Mouse (Mus musculus) hindbrain, embryonic 14.5 days (tissue): ENCODE results near the gene Garnl3. TPM values are rescaled to one million over a fixed set of nuclear protein-coding genes. Genes with fewer than 3 reads are reported as not detected.

Experiments used
- ATAC-seq: fragments of 200-750 bp; cut with Nextera tagmentation; 2 replicates; pipeline ENCODE4 v1.8.0; 2017; ENCODE audit warnings: moderate number of reproducible peaks, mild to moderate bottlenecking, moderate TSS enrichment, moderate library complexity; ENCODE audit not compliant: low FRiP score
- DNase-seq: peaks from one replicate; pipeline ENCODE4 v3.0.0-alpha.2; 2015; ENCODE audit warnings: low spot score
- H3K27ac ChIP-seq: fragments of 300-500 bp; sonication (generic); 2 replicates; pipeline ENCODE4 v1.5.1; 2014; ENCODE audit warnings: mild to moderate bottlenecking, moderate library complexity
- H3K27me3 ChIP-seq: fragments of 300-500 bp; sonication (generic); 2 replicates; pipeline ENCODE4 v1.6.1; 2014; ENCODE audit warnings: mild to moderate bottlenecking, low read length, mixed read lengths; ENCODE audit not compliant: control insufficient read depth, insufficient read depth
- H3K36me3 ChIP-seq: fragments of 300-500 bp; sonication (generic); replicated peaks from 2 replicates; pipeline ENCODE4 v1.6.1; 2014; ENCODE audit not compliant: control insufficient read depth, insufficient read depth
- H3K4me1 ChIP-seq: fragments of 300-500 bp; sonication (generic); replicated peaks from 2 replicates; pipeline ENCODE4 v1.6.1; 2014; ENCODE audit warnings: antibody characterized with exemption, low read length, mixed read lengths; ENCODE audit not compliant: control insufficient read depth, insufficient read depth
- H3K4me2 ChIP-seq: fragments of 300-500 bp; sonication (generic); replicated peaks from 2 replicates; pipeline ENCODE4 v1.6.1; 2014; ENCODE audit warnings: mild to moderate bottlenecking, moderate library complexity
- H3K4me3 ChIP-seq: fragments of 300-500 bp; sonication (generic); replicated peaks from 2 replicates; pipeline ENCODE4 v1.5.1; 2014; ENCODE audit warnings: mild to moderate bottlenecking, low read length
- H3K9ac ChIP-seq: fragments of 300-500 bp; sonication (generic); 2 replicates; pipeline ENCODE4 v1.6.1; 2014
- H3K9me3 ChIP-seq: fragments of 300-500 bp; sonication (generic); 2 replicates; pipeline ENCODE4 v1.6.1; 2016; ENCODE audit warnings: low read length; ENCODE audit not compliant: control insufficient read depth
- WGBS: fragments of 180-500 bp; shearing (Covaris S2); extraction: QIAGEN DNeasy Blood & Tissue Kit; methylation state at CpG from one replicate; pipeline ENCODE4 v1.1.7; 2014; 5-methylcytosine and 5-hydroxymethylcytosine counted together
- polyA plus RNA-seq: library from polyadenylated mRNA; unstranded; fragments of >200 nt; fragmentation: Nextera tagmentation; extraction: Ambion mirVana; gene quantifications from 2 replicates; pipeline ENCODE4 v1.2.1, GENCODE M21; 2014

Garnl3 gene
- polyA plus RNA-seq, 1 experiment from 2014 or later, result 67.5 TPM

DNA sequence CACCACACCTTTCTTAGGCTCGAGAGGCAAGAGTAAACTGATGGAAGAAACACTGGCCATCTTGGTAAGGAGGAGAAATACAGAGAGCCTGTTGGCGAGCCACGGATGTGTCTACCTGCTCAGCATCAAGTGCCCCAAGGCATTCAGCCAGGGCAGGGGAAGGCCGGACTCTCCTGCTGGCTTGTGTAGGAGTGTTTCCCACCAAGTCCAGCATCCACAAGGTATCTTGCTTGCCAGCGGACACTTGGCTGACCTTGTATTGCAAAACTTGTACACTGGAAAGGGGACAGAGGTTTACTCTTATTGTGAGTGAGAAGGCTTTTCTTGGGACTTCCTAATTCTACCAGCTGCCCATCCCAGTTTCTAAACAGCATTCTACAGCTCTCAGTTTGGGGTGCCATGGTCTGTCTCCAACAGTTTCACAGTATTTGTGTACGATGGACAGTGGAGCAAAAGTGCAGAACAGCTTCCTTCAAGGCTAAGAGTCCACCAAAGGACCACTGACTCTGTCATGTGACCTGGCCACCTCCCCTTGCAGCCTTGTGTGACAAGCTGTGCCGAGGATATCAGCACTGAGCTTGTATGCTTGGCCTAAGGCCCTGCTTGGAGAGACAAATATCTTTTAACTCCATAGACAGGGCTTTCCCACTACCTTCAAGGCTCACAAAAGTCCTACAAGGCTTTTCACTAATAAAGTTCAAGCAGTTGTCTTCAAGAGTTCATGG, 3.5 kb upstream of the Garnl3 start:
- Histone ChIP-seq H3K27ac (no peak overlapping the region), H3K4me3 (no peak overlapping the region), H3K27me3 (no peaks in the 10 kb centered on the region), H3K4me2 (no peak overlapping the region), H3K9me3 (no peaks in the 10 kb centered on the region), H3K9ac (no peak overlapping the region), H3K36me3 (peaks cover 32% of the 10 kb centered on the region), H3K4me1 (no peaks in the 10 kb centered on the region)
- DNase-seq (no peak), ATAC-seq (no peak)
- WGBS, result 84% methylated on average over 7 of the region's 7 CpGs

DNA sequence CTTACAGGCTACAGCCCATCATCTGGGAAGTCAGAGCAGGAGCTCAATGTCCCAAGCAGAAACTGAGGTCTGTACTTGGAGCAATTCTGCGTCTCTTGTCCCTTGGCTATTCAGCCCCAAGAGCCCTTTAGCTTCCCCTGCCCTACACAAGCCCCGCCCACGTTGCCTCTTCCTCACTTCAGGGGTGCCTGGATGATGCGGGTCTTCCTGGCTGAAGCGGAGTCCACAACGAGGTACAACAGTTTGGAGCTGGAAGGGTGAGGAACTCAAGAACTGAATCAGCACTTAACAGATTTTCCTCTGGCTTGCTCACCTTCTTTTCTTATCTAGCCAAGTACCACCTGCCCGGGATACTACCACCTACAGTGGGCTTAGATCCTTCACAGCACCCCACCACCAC, 852 bp upstream of the Garnl3 start:
- ATAC-seq (no peak), DNase-seq (no peak)
- 3% methylated on average over 7 of the region's 7 CpGs for WGBS

DNA sequence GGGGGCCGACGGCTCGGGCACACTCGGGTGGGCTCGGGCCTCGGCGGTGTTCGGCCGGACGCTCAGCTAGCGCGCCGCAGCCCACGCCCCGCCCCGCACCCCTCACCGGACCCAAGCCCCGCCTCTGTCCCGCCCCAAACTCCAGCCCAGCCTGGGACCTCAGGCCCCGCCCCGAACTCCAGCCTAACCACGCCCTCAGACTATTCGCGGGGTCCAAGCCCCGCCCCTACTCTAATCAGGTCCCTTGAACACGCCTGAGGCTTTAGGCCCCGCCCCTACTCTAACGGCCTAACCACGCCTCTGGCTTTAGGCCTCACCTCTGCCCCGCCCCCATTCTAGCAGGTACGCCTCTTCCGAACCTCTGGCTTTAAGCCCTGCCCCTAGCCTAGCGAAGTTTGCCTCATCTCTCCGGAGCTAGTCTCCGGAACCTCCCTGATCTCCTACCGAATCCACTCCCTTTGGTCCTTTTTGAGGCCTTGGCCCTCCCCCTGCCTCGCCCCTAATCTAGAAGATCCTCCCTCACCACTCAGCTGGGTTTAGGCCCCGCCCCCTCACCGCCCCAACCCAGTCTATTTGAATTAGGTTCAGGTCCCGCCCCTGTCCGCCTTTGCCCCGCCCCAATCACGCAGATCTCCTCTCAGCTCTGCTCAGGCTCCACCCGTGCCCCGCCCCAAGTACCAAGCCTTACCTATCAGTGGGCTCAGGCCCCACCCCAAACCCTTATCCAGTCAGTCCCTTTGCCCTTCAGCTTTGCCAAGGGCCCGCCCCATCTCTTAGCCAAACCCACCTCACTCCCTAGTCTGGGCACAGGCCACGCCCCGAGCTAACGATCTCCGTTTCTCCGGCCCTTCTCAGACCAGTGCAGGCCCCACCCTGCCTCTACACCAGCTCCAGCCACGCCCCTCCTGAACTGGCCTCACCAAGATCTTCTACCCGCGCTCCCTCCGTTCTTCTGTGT, 649 bp downstream of the Garnl3 start:
- peak overlapping the region; percentile 78 for H3K9ac ChIP-seq
- H3K27ac ChIP-seq, result no peak overlapping the region
- H3K4me2 ChIP-seq, result peak overlapping the region; percentile 99
- H3K9me3 ChIP-seq, result no peaks in the 10 kb centered on the region
- WGBS, result under 1% methylated on average over 54 of the region's 55 CpGs
- H3K4me1 ChIP-seq, result peaks cover 7% of the 10 kb centered on the region; the same call in 1 of the 2 replicates
- H3K27me3 ChIP-seq, result 0 out of 2 replicates have a peak, but pooled peaks cover 6% of the 10 kb centered on the region
- peak overlapping the region; percentile 78 for H3K4me3 ChIP-seq
- peak; percentile 90 for ATAC-seq
- DNase-seq, result peak; percentile 87
- peaks cover 8% of the 10 kb centered on the region; the same call in 1 of the 2 replicates for H3K36me3 ChIP-seq

More for the DNA sequence above, 852 bp upstream of the Garnl3 start:
- H3K9me3 ChIP-seq, result no peaks in the 10 kb centered on the region
- H3K27me3 ChIP-seq, result 0 out of 2 replicates have a peak, but pooled peaks cover 6% of the 10 kb centered on the region
- peaks cover 21% of the 10 kb centered on the region for H3K36me3 ChIP-seq
- peaks cover 7% of the 10 kb centered on the region; the same call in 1 of the 2 replicates for H3K4me1 ChIP-seq
- H3K27ac ChIP-seq, result no peak overlapping the region
- no peak overlapping the region for H3K9ac ChIP-seq
- no peak overlapping the region for H3K4me3 ChIP-seq
- H3K4me2 ChIP-seq, result no peak overlapping the region

DNA sequence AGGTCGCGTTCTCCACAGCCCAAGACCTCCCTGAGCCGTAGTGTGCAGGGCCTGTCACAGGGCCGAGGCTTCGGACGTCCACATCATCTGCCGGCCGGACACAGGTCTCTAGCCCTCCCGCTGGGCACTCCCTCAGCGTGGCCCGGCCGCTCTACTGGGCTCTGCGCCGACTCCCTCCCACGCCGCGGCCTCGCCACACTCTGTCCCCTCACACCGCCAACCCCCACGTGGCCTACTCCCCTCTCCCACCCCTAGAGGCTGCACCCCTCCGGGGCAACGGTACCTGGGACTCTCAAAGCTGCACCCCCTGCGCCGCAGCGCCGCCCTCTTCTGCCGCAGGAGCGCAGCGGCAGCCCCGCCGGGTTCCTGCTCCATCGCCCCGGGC, 1.3 kb downstream of the Garnl3 start:
- Histone ChIP-seq H3K4me1 (peaks cover 7% of the 10 kb centered on the region; the same call in 1 of the 2 replicates), H3K36me3 (0 out of 2 replicates have a peak, but pooled peaks cover 1% of the 10 kb centered on the region), H3K4me2 (peak overlapping the region; percentile 99), H3K4me3 (peak overlapping the region; percentile 78), H3K27me3 (0 out of 2 replicates have a peak, but pooled peaks cover 6% of the 10 kb centered on the region), H3K27ac (peak overlapping the region; percentile 67; the same call in 1 of the 2 replicates), H3K9ac (peak overlapping the region; percentile 78), H3K9me3 (no peaks in the 10 kb centered on the region)
- peak; percentile 31; the same call in 1 of the 2 replicates for ATAC-seq
- no peak for DNase-seq
- 0% methylated on average over 30 of the region's 33 CpGs for WGBS

DNA sequence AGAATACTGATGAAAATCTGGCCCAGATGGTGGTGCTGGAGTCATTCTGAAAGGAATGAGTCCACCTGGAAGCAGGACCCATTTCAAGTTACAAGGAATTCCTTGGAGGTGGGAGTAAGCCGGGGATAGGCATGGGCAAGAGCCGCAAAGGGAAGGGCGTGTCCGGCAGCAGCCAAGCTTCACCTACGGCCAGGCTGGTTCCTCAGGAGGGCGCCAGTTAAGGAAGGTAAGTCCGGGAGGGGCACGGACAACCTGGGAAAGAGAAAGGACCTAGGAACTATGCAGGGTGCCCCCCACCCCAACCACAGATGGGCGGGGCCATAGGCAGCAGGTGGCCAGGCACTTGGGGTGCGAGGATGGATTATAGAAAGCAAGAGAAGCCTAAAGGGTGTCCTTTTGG, 1.8 kb downstream of the Garnl3 start:
- H3K36me3 ChIP-seq, result no peaks in the 10 kb centered on the region
- 3% methylated on average over 10 of the region's 10 CpGs for WGBS
- H3K27me3 ChIP-seq, result 0 out of 2 replicates have a peak, but pooled peaks cover 6% of the 10 kb centered on the region
- peak overlapping the region; percentile 78 for H3K9ac ChIP-seq
- H3K4me3 ChIP-seq, result peak overlapping the region; percentile 78
- H3K27ac ChIP-seq, result peak overlapping the region; percentile 67; the same call in 1 of the 2 replicates
- ATAC-seq (no peak), DNase-seq (no peak)
- H3K4me1 ChIP-seq, result peaks cover 7% of the 10 kb centered on the region; the same call in 1 of the 2 replicates
- no peaks in the 10 kb centered on the region for H3K9me3 ChIP-seq
- peak overlapping the region; percentile 99 for H3K4me2 ChIP-seq

DNA sequence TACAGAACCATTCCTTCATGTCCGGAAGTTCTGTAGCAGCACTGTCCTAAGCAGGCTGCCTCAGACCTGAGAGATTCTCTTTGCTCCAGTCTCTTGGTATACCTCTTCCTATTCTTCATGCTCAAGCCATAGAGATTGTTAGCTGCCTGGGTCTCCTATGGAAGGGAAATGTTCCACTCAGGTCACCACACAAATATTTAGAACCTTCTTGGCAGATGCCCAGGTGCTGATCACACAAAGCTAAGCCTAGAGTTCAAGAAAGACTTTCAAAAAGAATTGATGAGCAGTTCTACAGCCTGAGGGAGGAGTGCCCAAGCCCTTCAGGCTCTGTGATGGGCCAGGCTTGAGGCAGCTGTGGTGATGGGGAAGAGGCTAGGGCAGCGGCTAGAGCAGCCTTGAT, 2.4 kb downstream of the Garnl3 start:
- Histone ChIP-seq H3K27ac (no peak overlapping the region), H3K9ac (peak overlapping the region; percentile 78; the same call in 1 of the 2 replicates), H3K27me3 (0 out of 2 replicates have a peak, but pooled peaks cover 6% of the 10 kb centered on the region), H3K36me3 (no peaks in the 10 kb centered on the region), H3K4me2 (peak overlapping the region; percentile 99), H3K9me3 (no peaks in the 10 kb centered on the region), H3K4me1 (peaks cover 7% of the 10 kb centered on the region; the same call in 1 of the 2 replicates), H3K4me3 (peak overlapping the region; percentile 78)
- ATAC-seq (no peak), DNase-seq (no peak)
- WGBS, result 70% methylated on average over 2 of the region's 2 CpGs

DNA sequence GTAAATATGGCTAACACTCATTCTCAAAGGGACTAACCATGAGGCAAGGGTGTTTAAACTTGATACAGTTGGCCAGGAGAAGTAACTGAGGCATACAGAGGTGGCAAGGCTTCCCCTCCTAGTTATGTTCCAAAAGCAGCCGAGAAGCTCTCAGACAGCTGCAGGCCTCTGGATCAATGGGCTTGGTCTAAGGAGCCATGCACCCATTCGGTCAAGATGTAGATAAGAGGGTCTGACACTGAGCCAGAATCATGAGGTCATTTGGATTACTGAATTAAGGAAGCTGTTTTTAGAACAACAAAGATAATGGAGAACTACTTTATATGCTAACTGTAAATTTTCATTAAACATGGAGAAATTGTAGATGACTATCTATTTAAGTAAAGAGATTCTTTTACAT, 4.2 kb downstream of the Garnl3 start:
- ATAC-seq (no peak), DNase-seq (no peak)
- Histone ChIP-seq H3K36me3 (no peaks in the 10 kb centered on the region), H3K27ac (no peak overlapping the region), H3K9me3 (no peaks in the 10 kb centered on the region), H3K27me3 (0 out of 2 replicates have a peak, but pooled peaks cover 6% of the 10 kb centered on the region), H3K4me2 (no peak overlapping the region), H3K4me3 (no peak overlapping the region), H3K9ac (no peak overlapping the region), H3K4me1 (peaks cover 7% of the 10 kb centered on the region; the same call in 1 of the 2 replicates)
- 90% methylated on average over 2 of the region's 2 CpGs for WGBS

DNA sequence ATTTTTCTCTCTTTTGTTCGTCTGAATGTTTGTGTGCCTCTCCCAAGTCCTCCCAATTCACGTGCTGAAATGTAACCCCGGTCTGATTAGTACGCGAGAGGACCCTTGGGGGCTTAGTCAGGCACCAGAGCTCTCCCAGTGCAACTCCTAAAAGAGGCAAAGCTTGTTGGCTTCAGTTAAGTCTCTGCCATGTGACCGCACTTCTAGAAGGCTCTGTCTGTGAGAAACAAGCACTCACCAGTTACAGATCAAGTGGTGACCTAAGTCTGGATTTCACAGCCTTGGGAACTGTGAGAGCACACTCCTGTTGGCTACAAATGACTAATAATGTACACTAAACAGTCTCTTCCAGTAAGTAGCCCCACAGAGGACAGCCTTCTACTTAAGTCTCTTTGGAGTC, 8.6 kb downstream of the Garnl3 start:
- no peaks in the 10 kb centered on the region for H3K4me1 ChIP-seq
- H3K27me3 ChIP-seq, result no peaks in the 10 kb centered on the region
- H3K27ac ChIP-seq, result no peak overlapping the region
- H3K9me3 ChIP-seq, result no peaks in the 10 kb centered on the region
- WGBS, result 79% methylated on average over 6 of the region's 6 CpGs
- no peak for DNase-seq
- H3K4me3 ChIP-seq, result no peak overlapping the region
- H3K4me2 ChIP-seq, result no peak overlapping the region
- H3K9ac ChIP-seq, result no peak overlapping the region
- no peak for ATAC-seq
- H3K36me3 ChIP-seq, result no peaks in the 10 kb centered on the region

DNA sequence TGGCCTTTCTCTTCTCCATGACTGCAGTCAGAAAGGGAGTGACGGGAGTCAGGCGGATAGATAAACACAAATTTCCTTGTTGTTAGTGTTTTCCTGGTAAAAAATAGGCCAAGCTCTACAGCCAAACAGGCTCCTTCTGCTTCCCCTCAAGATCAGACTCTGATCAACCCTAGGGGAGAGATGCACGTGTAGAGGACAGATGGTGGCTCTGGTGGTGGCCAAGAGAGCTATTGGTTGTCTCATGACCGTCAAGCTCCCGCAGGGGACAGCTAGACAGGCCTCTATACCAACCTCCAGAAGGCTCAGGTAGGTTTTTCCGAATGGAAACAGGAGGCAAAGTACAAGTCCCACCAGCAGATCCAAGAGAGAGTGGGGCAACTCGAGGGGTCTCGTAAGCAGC, 30.9 kb downstream of the Garnl3 start:
- no peak overlapping the region for H3K4me2 ChIP-seq
- ATAC-seq, result no peak
- no peaks in the 10 kb centered on the region for H3K9me3 ChIP-seq
- H3K36me3 ChIP-seq, result no peaks in the 10 kb centered on the region
- no peak overlapping the region for H3K4me3 ChIP-seq
- WGBS, result 90% methylated on average over 8 of the region's 8 CpGs
- H3K4me1 ChIP-seq, result no peaks in the 10 kb centered on the region
- H3K9ac ChIP-seq, result no peak overlapping the region
- H3K27me3 ChIP-seq, result no peaks in the 10 kb centered on the region
- H3K27ac ChIP-seq, result no peak overlapping the region
- no peak for DNase-seq
